Mouse (Mus musculus): ENCODE measurements around the gene Chl1. TPM values are rescaled to one million over a fixed set of nuclear protein-coding genes. Genes with fewer than 3 reads are reported as not detected.

Gene Chl1
- total RNA-seq, 4 experiments from 2014 or later: 0.78 to 1.5 (median 1.3) TPM

DNA sequence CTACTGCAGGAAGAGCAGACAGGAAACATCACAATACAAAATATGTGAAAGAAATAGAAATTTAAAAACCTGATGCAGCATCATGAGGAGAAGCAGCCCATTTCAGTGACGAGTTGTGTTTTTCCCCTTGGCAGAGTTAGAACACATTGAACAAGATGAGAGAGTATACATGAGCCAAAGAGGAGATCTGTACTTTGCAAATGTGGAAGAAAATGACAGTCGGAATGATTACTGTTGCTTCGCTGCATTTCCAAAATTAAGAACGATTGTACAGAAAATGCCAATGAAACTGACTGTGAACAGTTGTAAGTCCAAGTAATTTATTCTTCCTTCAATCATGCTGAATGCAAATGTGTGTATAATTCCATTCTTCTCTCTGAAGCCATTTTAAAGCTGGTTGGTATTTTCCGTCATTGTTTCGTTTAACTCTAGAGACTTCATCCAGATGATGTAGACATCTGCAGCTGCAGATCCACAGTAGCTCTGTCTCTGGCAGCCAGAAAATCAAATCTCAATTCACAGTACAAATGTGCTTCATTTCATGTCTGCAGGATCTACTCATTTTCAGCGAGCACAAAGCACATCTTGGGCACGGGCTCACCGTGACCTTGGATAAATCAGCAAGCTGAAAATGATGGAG is 155.4 kb downstream of the Chl1 start:
- no peak for DNase-seq (ENCODE audit: low spot score)

GRCm38 (mm10) chr6:103673111-103673510 is 162.7 kb downstream of the Chl1 start:
- no peak for DNase-seq (ENCODE audit: low spot score)

DNA sequence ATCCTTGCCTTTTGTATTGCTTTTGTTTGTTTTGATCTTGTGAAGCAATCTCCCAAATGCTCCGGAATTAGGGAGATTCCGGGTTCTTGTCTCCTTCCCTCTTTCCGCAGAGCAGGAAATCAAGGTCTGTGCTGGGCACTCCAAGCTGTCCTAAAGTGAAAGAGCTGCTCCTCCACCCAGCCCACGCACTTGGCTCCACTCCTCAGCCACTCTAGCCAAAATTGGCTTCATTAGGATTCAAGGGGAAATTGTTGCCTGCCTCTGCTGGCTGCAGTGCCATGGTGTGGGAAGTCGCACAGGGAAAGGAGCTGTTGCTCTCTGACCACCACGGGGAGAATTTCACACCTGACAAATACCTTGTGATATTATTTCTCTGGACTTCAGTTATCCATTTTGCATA is 163.9 kb downstream of the Chl1 start:
- DNase-seq (ENCODE audit: low spot score): no peak

DNA sequence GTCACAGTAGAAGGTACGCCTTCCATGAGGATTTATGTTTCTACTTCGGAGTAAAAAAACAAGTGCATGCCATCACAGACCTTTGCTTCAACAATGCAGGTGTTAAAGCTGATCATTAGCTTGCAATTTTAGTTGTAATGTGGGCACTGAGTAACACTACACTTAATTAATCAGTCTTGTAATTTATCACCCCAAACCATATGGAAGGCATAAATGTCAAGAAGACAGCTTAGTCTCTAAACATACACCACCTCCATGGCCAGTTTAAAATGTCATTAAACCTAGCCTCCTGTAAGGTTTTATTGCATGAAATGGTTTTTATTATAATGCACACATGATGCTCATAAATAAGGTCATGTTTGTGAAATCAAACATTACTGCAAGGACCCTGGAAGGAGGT is 164.8 kb downstream of the Chl1 start:
- DNase-seq (ENCODE audit: low spot score): no peak

DNA sequence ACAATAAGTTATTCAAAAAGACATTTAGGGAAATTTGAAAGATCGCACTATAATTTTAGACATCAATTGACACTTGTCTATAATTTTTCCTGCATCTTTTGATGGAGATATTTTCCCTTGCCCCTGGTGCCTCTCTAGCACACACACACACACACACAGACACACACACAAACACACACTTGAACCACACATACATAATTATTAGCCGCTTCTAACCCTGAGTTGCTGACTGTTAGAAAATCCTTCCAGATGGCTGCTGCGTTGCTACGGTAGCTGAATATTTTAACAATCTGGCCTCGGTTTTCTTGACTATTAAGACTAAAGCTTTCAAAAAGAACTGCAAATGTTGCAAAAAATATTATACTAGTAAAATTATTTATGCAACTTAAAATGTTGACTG is 166.3 kb downstream of the Chl1 start:
- no peak for DNase-seq (ENCODE audit: low spot score)

DNA sequence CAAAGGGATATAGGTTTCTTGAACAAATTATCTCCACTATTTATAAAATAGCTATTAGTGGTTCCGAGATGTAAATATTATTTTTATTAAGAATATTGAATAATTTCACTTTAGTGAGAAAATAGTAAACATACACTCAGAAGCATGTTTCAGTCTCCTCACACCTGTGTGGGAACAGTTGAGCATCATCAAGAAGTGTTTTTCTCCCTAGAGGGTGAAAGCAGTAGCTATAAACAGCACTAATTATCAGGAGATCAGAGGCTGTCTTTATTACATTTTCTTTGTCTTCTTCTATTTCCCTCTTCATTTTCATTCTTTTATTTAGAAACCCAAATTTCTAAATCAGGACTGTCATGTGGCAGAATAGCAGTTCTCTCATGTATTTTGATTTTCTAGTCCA is 166.7 kb downstream of the Chl1 start:
- DNase-seq (ENCODE audit: low spot score): no peak

DNA sequence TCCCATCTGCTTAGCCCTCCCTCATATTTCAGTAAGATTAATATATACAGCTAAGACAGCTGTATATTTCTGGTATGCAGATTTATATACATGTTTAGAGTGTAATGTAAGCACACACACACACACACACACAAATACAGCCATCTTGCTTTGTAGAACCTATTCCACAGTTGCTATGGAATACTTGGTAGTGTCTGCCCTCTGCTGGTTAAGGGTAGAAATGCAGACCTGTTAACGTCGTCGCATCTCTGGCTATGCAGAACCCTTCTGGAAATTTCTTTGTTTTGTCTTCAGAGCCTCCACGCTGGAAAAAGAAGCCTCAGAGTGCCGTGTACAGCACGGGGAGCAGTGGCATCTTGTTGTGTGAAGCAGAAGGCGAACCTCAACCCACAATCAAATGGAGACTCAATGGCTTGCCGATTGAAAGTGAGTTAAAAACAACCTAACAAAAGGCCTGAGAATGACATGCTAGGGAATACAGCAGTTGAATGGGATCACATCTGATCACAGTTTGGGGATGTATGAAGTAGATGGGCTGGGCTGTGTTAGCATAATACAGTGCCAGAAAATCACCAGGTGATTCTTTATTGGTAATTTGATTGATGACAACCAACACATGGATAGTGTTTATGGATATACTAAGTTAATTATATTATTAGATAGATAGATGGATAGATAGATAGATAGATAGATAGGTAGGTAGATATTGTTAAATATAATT is 172.6 kb downstream of the Chl1 start:
- DNase-seq (ENCODE audit: low spot score): peak; percentile 5

DNA sequence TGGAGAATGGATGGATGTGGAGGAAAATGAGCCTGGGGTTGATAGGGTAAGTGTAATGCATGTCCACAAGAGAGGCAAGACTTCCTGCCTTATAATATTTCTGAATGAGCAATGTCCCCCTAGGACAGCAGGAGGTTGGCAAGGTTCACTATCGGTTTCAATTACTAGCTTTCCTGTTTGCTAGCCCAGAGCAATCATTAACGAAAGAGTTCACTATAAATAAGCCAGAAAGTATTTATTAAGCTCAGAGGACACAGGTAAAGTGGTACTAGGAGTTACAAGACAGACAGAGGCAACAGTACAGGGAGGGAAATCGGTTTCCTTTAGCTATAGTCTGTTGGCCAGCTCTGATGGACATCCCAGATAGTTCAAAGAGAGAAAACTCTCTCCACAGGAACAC is 182.1 kb downstream of the Chl1 start:
- no peak for DNase-seq (ENCODE audit: low spot score)

- no peak for DNase-seq (ENCODE audit: low spot score)
These were observed 187.1 kb downstream of the Chl1 start for GRCm38 (mm10) chr6:103697349-103698028.

- DNase-seq (ENCODE audit: low spot score): no peak
These were observed 189.1 kb downstream of the Chl1 start for GRCm38 (mm10) chr6:103699482-103699881.

DNA sequence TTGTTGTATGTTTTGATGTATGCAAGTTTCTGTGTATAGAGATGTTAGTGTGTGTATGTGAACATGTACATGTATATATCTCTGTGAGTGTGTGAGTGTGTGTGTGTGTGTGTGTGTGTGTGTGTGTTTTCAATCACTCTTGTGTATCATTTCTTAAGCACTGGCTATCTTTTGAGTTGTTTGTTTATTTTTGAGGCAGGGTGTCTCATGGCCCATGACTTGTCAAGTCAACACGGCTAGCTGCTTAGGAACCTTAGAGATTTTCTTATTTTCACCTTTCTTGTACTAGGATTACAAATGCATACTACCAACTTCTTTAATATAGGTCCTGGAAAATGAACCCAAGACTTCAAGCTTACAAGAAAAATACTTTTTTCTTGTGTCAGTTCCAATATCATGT is 189.5 kb downstream of the Chl1 start:
- DNase-seq (ENCODE audit: low spot score): no peak

DNA sequence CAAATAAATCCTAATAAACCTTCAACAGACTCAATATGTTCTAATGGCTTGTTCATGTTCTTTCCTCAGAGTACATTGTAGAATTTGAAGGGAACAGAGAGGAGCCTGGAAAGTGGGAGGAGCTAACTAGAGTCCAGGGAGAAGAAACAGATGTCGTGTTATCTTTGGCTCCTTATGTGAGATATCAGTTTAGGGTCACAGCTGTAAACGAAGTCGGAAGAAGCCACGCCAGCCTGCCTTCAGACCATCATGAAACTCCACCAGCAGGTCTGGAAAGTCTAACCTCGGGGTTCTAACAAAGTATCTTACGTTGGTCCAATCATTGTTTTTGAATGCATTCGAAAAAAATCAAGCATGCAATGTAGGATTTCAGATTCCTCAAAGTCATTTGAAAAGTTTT is 189.9 kb downstream of the Chl1 start:
- no peak for DNase-seq (ENCODE audit: low spot score)

- DNase-seq (ENCODE audit: low spot score): no peak
These were observed 196.0 kb downstream of the Chl1 start for GRCm38 (mm10) chr6:103706366-103706765.

GRCm38 (mm10) chr6:103739291-103739690 is 228.9 kb downstream of the Chl1 start:
- no peak for DNase-seq (ENCODE audit: low spot score)

GRCm38 (mm10) chr6:103742784-103743183 is 232.4 kb downstream of the Chl1 start:
- no peak for DNase-seq (ENCODE audit: low spot score)

DNA sequence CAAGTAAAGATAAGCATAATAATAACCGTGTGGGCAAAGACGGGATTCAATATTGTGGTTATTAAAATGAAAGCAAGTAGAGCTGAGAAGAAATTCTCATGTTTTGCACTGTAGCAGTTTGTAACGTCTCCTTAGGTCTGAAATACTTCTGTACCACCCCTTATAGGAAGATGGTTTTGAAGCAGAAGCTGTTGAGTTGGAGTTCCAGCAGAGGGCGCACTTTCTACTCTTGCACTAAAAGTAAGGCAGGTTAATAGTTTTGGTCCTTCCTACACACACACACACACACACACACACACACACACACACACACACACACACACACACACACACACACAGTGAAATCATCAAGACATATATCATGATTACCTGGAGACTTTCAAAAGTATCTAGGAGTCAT is 235.7 kb downstream of the Chl1 start:
- no peak for DNase-seq (ENCODE audit: low spot score)

- DNase-seq (ENCODE audit: low spot score): no peak
These were observed 238.9 kb downstream of the Chl1 start for GRCm38 (mm10) chr6:103749122-103749773.

GRCm38 (mm10) chr6:103753891-103754290 is 243.5 kb downstream of the Chl1 start:
- DNase-seq (ENCODE audit: low spot score): no peak

DNA sequence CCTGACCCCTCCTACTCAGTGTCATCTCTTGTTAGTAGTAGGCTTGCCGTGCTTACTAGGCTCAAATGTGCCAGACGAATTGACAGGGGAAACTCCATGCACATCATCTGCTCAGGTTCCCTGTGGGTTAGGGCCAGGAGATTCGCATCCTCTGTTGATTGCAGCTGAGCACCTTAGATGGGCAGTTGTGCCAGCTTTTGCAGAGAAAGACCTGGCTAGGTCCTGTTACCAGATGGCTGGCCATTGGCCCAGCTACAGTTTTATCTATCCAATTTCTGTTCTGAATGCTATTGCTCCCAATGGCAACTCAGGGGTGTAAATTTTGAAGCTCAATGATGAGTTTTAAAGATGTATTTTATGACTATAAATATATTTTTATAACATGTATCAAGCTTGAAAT is 256.4 kb downstream of the Chl1 start:
- no peak for DNase-seq (ENCODE audit: low spot score)

DNA sequence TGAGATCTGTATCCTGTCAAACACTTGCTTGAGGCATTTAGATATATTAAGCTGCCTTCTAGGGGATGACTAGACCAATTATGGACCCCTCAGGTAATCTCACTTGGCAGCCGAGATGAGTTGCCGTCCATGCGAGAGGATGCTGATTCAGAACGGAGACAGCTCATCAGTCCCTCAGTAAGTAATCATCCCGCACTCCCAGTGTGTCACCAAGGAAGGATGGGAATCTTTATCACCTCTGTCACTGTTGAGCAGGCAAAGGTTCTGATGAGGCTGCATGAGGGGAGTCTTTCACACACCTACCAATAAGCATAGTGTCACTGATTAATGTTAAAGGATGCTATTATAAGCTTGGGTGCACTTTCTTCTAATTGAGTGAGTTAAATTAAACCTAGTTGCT is 270.7 kb downstream of the Chl1 start:
- DNase-seq (ENCODE audit: low spot score): no peak

- DNase-seq (ENCODE audit: low spot score): no peak
These were observed 280.8 kb downstream of the Chl1 start for GRCm38 (mm10) chr6:103791077-103791632.

DNA sequence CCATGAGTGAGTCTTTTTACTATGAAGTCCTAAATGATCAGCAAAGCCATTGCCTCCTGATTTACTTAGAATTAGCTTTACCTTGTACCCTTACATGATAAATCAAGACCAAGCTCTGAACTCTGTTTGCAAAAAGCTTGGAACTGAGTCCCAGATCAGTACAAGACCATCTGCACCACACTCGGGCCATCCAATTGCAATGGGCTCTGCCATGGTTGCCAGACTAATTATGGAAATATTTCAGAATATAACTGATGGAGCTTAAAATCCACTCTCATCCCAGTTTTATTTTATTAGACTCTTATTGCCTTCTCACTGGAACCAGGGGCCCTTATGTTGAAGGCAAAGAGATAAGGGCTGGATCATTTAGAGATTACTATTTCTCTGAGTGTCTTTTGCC is 284.9 kb downstream of the Chl1 start:
- no peak for DNase-seq (ENCODE audit: low spot score)
